Mouse (Mus musculus) embryonic facial prominence, embryonic 13.5 days (tissue): ENCODE data around the gene Akr1b10. TPM values are rescaled to one million over a fixed set of nuclear protein-coding genes. Genes with fewer than 3 reads are reported as not detected.
"Not testable (repeated sequence)": the region's sequence is repeated elsewhere in the genome, so short reads cannot be mapped to it uniquely, and the experiment has no call there.

Source experiments
- ATAC-seq: fragments of 200-750 bp; cut with Nextera tagmentation; 2 replicates; pipeline ENCODE4 v1.8.0; 2017; ENCODE audit warnings: low read depth; ENCODE audit not compliant: insufficient number of reproducible peaks, insufficient read depth, low FRiP score, low TSS enrichment
- H3K27ac ChIP-seq: fragments of 300-500 bp; sonication (generic); 2 replicates; pipeline ENCODE4 v1.5.1; 2015; ENCODE audit warnings: moderate library complexity, mild to moderate bottlenecking, inconsistent platforms
- H3K27me3 ChIP-seq: fragments of 300-500 bp; sonication (generic); 2 replicates; pipeline ENCODE4 v1.6.1; 2015; ENCODE audit warnings: mild to moderate bottlenecking, inconsistent platforms
- H3K36me3 ChIP-seq: fragments of 300-500 bp; sonication (generic); 2 replicates; pipeline ENCODE4 v1.6.1; 2015; ENCODE audit warnings: mild to moderate bottlenecking, inconsistent platforms
- H3K4me1 ChIP-seq: fragments of 300-500 bp; sonication (generic); 2 replicates; pipeline ENCODE4 v1.6.1; 2015; ENCODE audit warnings: inconsistent platforms
- H3K4me2 ChIP-seq: fragments of 300-500 bp; sonication (generic); 2 replicates; pipeline ENCODE4 v1.6.1; 2015; ENCODE audit warnings: moderate library complexity, mild to moderate bottlenecking, inconsistent platforms
- H3K4me3 ChIP-seq: fragments of 300-500 bp; sonication (generic); 2 replicates; pipeline ENCODE4 v1.5.1; 2015; ENCODE audit warnings: mild to moderate bottlenecking, inconsistent platforms
- H3K9ac ChIP-seq: fragments of 300-500 bp; sonication (generic); 2 replicates; pipeline ENCODE4 v1.6.1; 2015; ENCODE audit warnings: mild to moderate bottlenecking, inconsistent platforms
- H3K9me3 ChIP-seq: fragments of 300-500 bp; sonication (generic); 2 replicates; pipeline ENCODE4 v1.6.1; 2016; ENCODE audit warnings: inconsistent platforms
- WGBS: fragments of 180-500 bp; shearing (Covaris S2); methylation state at CpG from one replicate; pipeline ENCODE4 v1.1.7; 2015; ENCODE audit warnings: mixed read lengths; 5-methylcytosine and 5-hydroxymethylcytosine counted together
- polyA plus RNA-seq: library from polyadenylated mRNA; unstranded; fragments of >200 nt; fragmentation: Nextera tagmentation; extraction: Ambion mirVana; gene quantifications from 2 replicates; pipeline ENCODE4 v1.2.1, GENCODE M21; 2015

Gene Akr1b10
- polyA plus RNA-seq, 1 experiment from 2014 or later = 13.5 TPM

- WGBS = 78% methylated on average over 1 of the region's 1 CpGs
- H3K36me3 ChIP-seq = no peaks in the 10 kb centered on the region
- H3K27me3 ChIP-seq = no peaks in the 10 kb centered on the region
- H3K9ac ChIP-seq = no peak overlapping the region
- no peak overlapping the region for H3K4me2 ChIP-seq
- no peaks in the 10 kb centered on the region for H3K4me1 ChIP-seq
- ATAC-seq = no peak
- H3K27ac ChIP-seq = no peak overlapping the region
- H3K9me3 ChIP-seq = no peaks in the 10 kb centered on the region
- no peak overlapping the region for H3K4me3 ChIP-seq
Measured at GRCm38 (mm10) chr6:34412688-34413087, 28.7 kb downstream of the Akr1b10 start.

GRCm38 (mm10) chr6:34413386-34413785 lies 29.4 kb downstream of the Akr1b10 start:
- H3K27me3 ChIP-seq, H3K4me3 ChIP-seq, H3K27ac ChIP-seq, H3K4me1 ChIP-seq, H3K4me2 ChIP-seq, H3K36me3 ChIP-seq, H3K9me3 ChIP-seq, H3K9ac ChIP-seq, ATAC-seq: not testable (repeated sequence)
- 43% methylated on average over 1 of the region's 1 CpGs for WGBS

- ATAC-seq = no peak
- 97% methylated on average over 2 of the region's 2 CpGs for WGBS
- H3K4me3 ChIP-seq = no peak overlapping the region
- H3K4me1 ChIP-seq = no peaks in the 10 kb centered on the region
- H3K27me3 ChIP-seq = no peaks in the 10 kb centered on the region
- no peaks in the 10 kb centered on the region for H3K9me3 ChIP-seq
- no peak overlapping the region for H3K27ac ChIP-seq
- no peaks in the 10 kb centered on the region for H3K36me3 ChIP-seq
- H3K4me2 ChIP-seq = no peak overlapping the region
- H3K9ac ChIP-seq = no peak overlapping the region
Measured at GRCm38 (mm10) chr6:34416521-34416920, 32.5 kb downstream of the Akr1b10 start.

- no peak overlapping the region for H3K9ac ChIP-seq
- no peaks in the 10 kb centered on the region for H3K27me3 ChIP-seq
- H3K27ac ChIP-seq = no peak overlapping the region
- no peaks in the 10 kb centered on the region for H3K36me3 ChIP-seq
- no peaks in the 10 kb centered on the region for H3K9me3 ChIP-seq
- no peak overlapping the region for H3K4me3 ChIP-seq
- ATAC-seq = no peak
- no peaks in the 10 kb centered on the region for H3K4me1 ChIP-seq
- no peak overlapping the region for H3K4me2 ChIP-seq
Measured at GRCm38 (mm10) chr6:34419071-34419470, 35.1 kb downstream of the Akr1b10 start.

GRCm38 (mm10) chr6:34439006-34439405 lies 55.0 kb downstream of the Akr1b10 start:
- ATAC-seq = no peak
- 67% methylated on average over 2 of the region's 2 CpGs for WGBS

GRCm38 (mm10) chr6:34441556-34442257 lies 57.7 kb downstream of the Akr1b10 start:
- H3K9me3 ChIP-seq = no peaks in the 10 kb centered on the region
- no peaks in the 10 kb centered on the region for H3K36me3 ChIP-seq
- H3K27ac ChIP-seq = no peak overlapping the region
- no peak for ATAC-seq
- H3K4me2 ChIP-seq = no peak overlapping the region
- H3K4me3 ChIP-seq = no peak overlapping the region
- H3K9ac ChIP-seq = no peak overlapping the region
- H3K27me3 ChIP-seq = no peaks in the 10 kb centered on the region
- no peaks in the 10 kb centered on the region for H3K4me1 ChIP-seq
- 63% methylated on average over 9 of the region's 9 CpGs for WGBS

More at GRCm38 (mm10) chr6:34439006-34439405, 55.0 kb downstream of the Akr1b10 start:
- H3K9ac ChIP-seq = no peak overlapping the region
- H3K4me3 ChIP-seq = no peak overlapping the region
- H3K36me3 ChIP-seq = no peaks in the 10 kb centered on the region
- H3K4me2 ChIP-seq = no peak overlapping the region
- no peaks in the 10 kb centered on the region for H3K9me3 ChIP-seq
- H3K27me3 ChIP-seq = no peaks in the 10 kb centered on the region
- no peak overlapping the region for H3K27ac ChIP-seq
- H3K4me1 ChIP-seq = no peaks in the 10 kb centered on the region

GRCm38 (mm10) chr6:34443791-34444190 lies 59.8 kb downstream of the Akr1b10 start:
- H3K4me3 ChIP-seq = no peak overlapping the region
- no peaks in the 10 kb centered on the region for H3K4me1 ChIP-seq
- H3K27me3 ChIP-seq = no peaks in the 10 kb centered on the region
- no peak overlapping the region for H3K4me2 ChIP-seq
- 82% methylated on average over 2 of the region's 2 CpGs for WGBS
- H3K9me3 ChIP-seq = no peaks in the 10 kb centered on the region
- H3K27ac ChIP-seq = no peak overlapping the region
- H3K9ac ChIP-seq = no peak overlapping the region
- no peaks in the 10 kb centered on the region for H3K36me3 ChIP-seq
- no peak for ATAC-seq

Other genes starting within 250 kb of the Akr1b10 start
- gene Slc35b4, start 207.1 kb upstream of the Akr1b10 start, polyA plus RNA-seq = 47.6 and 49.9 TPM in 2 replicates
- gene Akr1b3, start 66.7 kb upstream of the Akr1b10 start, polyA plus RNA-seq = 150 and 189 TPM in 2 replicates
- gene Akr1b8, start 30.1 kb upstream of the Akr1b10 start, polyA plus RNA-seq = 12.7 and 18.9 TPM in 2 replicates
- 0.41 TPM in 1 of 2 replicates, not detected in the other for gene Akr1b7, start 28.1 kb downstream of the Akr1b10 start, polyA plus RNA-seq
- gene Bpgm, start 92.0 kb downstream of the Akr1b10 start, polyA plus RNA-seq = 42.9 and 49.6 TPM in 2 replicates
- gene Cald1, start 214.3 kb downstream of the Akr1b10 start, polyA plus RNA-seq = 432 and 463 TPM in 2 replicates